Mouse (Mus musculus) ES-Bruce4 (cell line): ENCODE measurements at regions not wholly inside any gene's neighbourhood (a gene's known extent, or its start where the extent isn't known, plus 50 kb on each side); places are given as distances from the start of the nearest gene placed in this dataset.
"Not testable (repeated sequence)": the region's sequence is repeated elsewhere in the genome, so short reads cannot be mapped to it uniquely, and the experiment has no call there.

ENCODE experiments used
- EP300 ChIP-seq: IDR thresholded peaks from 2 replicates; pipeline ENCODE4 v1.6.1; 2011; ENCODE audit warnings: low read depth, low read length; ENCODE audit not compliant: insufficient read depth
- POLR2A ChIP-seq: IDR thresholded peaks from one replicate; pipeline ENCODE4 v1.8.1; 2011; ENCODE audit warnings: low read length; ENCODE audit not compliant: insufficient read depth

DNA sequence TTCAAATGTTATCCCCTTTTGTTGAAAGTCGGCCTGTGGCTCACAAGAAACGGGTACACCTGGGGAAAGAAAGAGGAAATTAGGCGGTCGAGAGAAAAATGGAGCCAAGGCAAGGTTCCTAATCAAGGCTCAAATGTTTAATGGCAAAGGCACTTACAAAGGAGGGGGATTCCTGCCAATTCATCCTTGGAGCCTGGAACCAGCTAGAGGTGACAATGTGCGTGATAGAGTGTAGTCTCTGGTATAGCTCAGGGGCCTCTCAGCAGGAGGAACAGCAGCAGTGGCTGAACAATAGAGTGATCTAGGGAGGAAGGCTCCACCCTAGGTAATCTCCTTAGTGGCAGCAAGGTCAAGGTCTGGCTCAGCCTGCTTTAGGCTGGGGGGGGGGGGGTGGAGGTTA is 213.5 kb upstream of the Chordc1 start:
- not testable (repeated sequence) for TF ChIP-seq POLR2A, EP300
